Mouse (Mus musculus) spleen, embryonic (tissue): Measurements from ENCODE around the gene Fam198b.

Experiments used
- CTCF ChIA-PET: fragments of 350-600 bp; sonication (Branson Sonifier 250); formaldehyde crosslinking; loops from one replicate; lab custom pipeline; 2022; lab: Charles Lee

The Fam198b gene

GRCm38 (mm10) chr3:79885686-79886356, 1.5 kb downstream of the Fam198b start:
- CTCF ChIA-PET, result no interaction called here

GRCm38 (mm10) chr3:79886357-79887091, 2.2 kb downstream of the Fam198b start:
- CTCF ChIA-PET, result interaction anchor here (0.6 kb wide), 1 partner anchor 647 kb away, joined by 6 read pairs; no protein-coding TSS in a partner anchor

- CTCF ChIA-PET, result interaction anchor here (0.6 kb wide), 1 partner anchor 648 kb away, joined by 6 read pairs; no protein-coding TSS in a partner anchor
These were observed 3.0 kb downstream of the Fam198b start for GRCm38 (mm10) chr3:79887161-79887855.

- CTCF ChIA-PET, result no interaction called here
These were observed 3.6 kb downstream of the Fam198b start for GRCm38 (mm10) chr3:79887966-79888365.

- CTCF ChIA-PET, result no interaction called here
These were observed 13.4 kb downstream of the Fam198b start for GRCm38 (mm10) chr3:79897534-79898370.

GRCm38 (mm10) chr3:79898514-79898913, 14.2 kb downstream of the Fam198b start:
- CTCF ChIA-PET, result no interaction called here

GRCm38 (mm10) chr3:79899906-79900305, 15.6 kb downstream of the Fam198b start:
- CTCF ChIA-PET, result no interaction called here

- CTCF ChIA-PET, result no interaction called here
These were observed 16.2 kb downstream of the Fam198b start for GRCm38 (mm10) chr3:79900502-79900901.

- CTCF ChIA-PET, result no interaction called here
These were observed 17.0 kb downstream of the Fam198b start for GRCm38 (mm10) chr3:79901321-79901720.

GRCm38 (mm10) chr3:79901734-79902133, 17.4 kb downstream of the Fam198b start:
- CTCF ChIA-PET, result no interaction called here

- CTCF ChIA-PET, result no interaction called here
These were observed 19.5 kb downstream of the Fam198b start for GRCm38 (mm10) chr3:79903803-79904202.

GRCm38 (mm10) chr3:79904238-79904757, 20.0 kb downstream of the Fam198b start:
- CTCF ChIA-PET, result no interaction called here

- CTCF ChIA-PET, result no interaction called here
These were observed 21.1 kb downstream of the Fam198b start for GRCm38 (mm10) chr3:79905397-79905796.

- CTCF ChIA-PET, result no interaction called here
These were observed 22.1 kb downstream of the Fam198b start for GRCm38 (mm10) chr3:79906250-79907045.

GRCm38 (mm10) chr3:79907223-79907622, 22.9 kb downstream of the Fam198b start:
- CTCF ChIA-PET, result no interaction called here

GRCm38 (mm10) chr3:79910375-79911141, 26.2 kb downstream of the Fam198b start:
- CTCF ChIA-PET, result no interaction called here

GRCm38 (mm10) chr3:79911166-79911565, 26.8 kb downstream of the Fam198b start:
- CTCF ChIA-PET, result no interaction called here

- CTCF ChIA-PET, result no interaction called here
These were observed 29.7 kb downstream of the Fam198b start for GRCm38 (mm10) chr3:79914012-79914411.

- CTCF ChIA-PET, result interaction anchor here (0.6 kb wide), 1 partner anchor 409 kb away, joined by 3 read pairs; no protein-coding TSS in a partner anchor
These were observed 31.9 kb downstream of the Fam198b start for GRCm38 (mm10) chr3:79916185-79916584.

GRCm38 (mm10) chr3:79918761-79919160, 34.4 kb downstream of the Fam198b start:
- CTCF ChIA-PET, result no interaction called here
